Mouse (Mus musculus) CH12.LX (cell line): ENCODE results near the gene Usp36. TPM values are rescaled to one million over a fixed set of nuclear protein-coding genes. Genes with fewer than 3 reads are reported as not detected.

ENCODE experiments used
- DNase-seq: peaks from one replicate; pipeline ENCODE4 v3.0.0-alpha.2; 2013; ENCODE audit errors: extremely low read depth
- H3K27ac ChIP-seq: 2 replicates; pipeline ENCODE4 v1.5.1; 2012; ENCODE audit warnings: low read depth, mild to moderate bottlenecking, control low read depth, moderate library complexity; ENCODE audit not compliant: insufficient read depth
- H3K27me3 ChIP-seq: replicated peaks from 2 replicates; pipeline ENCODE3; 2012; ENCODE audit warnings: inconsistent platforms
- H3K36me3 ChIP-seq, 2 experiments: replicated peaks in 1 of 2; 2 replicates each; pipeline versions ENCODE3 to v1.6.1; 2012; ENCODE audit warnings: inconsistent platforms in 1 of 2, low read length in 1 of 2, mild to moderate bottlenecking in 1 of 2, mixed read lengths in 1 of 2, moderate library complexity in 1 of 2; ENCODE audit not compliant: control insufficient read depth in 1 of 2, insufficient read depth in 1 of 2
- H3K4me1 ChIP-seq, 2 experiments: 2 replicates each; pipeline ENCODE4 v1.6.1; 2012; ENCODE audit warnings: inconsistent platforms in 1 of 2, moderate library complexity in 1 of 2; ENCODE audit not compliant: insufficient read depth in 2 of 2, control insufficient read depth in 1 of 2
- H3K4me2 ChIP-seq: 2 replicates; pipeline ENCODE4 v1.6.1; 2012; ENCODE audit warnings: low read depth, mild to moderate bottlenecking, control low read depth; ENCODE audit not compliant: poor library complexity, insufficient read depth, severe bottlenecking
- H3K4me3 ChIP-seq, 3 experiments: fragments of 150-350 bp in 1 of 3; sonication (generic) in 1 of 3; replicated peaks in 1 of 3; 2 replicates each; pipeline versions ENCODE3 to v1.5.1; 2011 to 2012; ENCODE audit warnings: low read depth in 2 of 3, low read length in 2 of 3, mild to moderate bottlenecking in 2 of 3, moderate library complexity in 2 of 3, control low read depth in 1 of 3, improper control_type of control experiment in 1 of 3, inconsistent platforms in 1 of 3, mixed read lengths in 1 of 3; ENCODE audit not compliant: poor library complexity in 1 of 3
- H3K79me2 ChIP-seq: replicated peaks from 2 replicates; pipeline ENCODE4 v1.6.1; 2012; ENCODE audit warnings: mild to moderate bottlenecking, moderate library complexity; ENCODE audit not compliant: control insufficient read depth, poor library complexity, insufficient read depth, severe bottlenecking; ENCODE audit errors: extremely low read depth
- H3K9ac ChIP-seq: 2 replicates; pipeline ENCODE4 v1.6.1; 2012; ENCODE audit warnings: low read depth, mild to moderate bottlenecking, control low read depth, moderate library complexity; ENCODE audit not compliant: insufficient read depth
- H3K9me3 ChIP-seq: replicated peaks from 2 replicates; pipeline ENCODE3; 2012; ENCODE audit warnings: low read length, inconsistent platforms, mixed read lengths
- ELF1 ChIP-seq: IDR thresholded peaks from 2 replicates; pipeline ENCODE4 v1.6.1; 2014; ENCODE audit warnings: low read depth, mild to moderate bottlenecking, inconsistent platforms, low read length, improper control_type of control experiment
- ETS1 ChIP-seq: conservative IDR thresholded peaks from 2 replicates; pipeline ENCODE4 v1.6.1; 2012; ENCODE audit warnings: low read depth, mild to moderate bottlenecking, inconsistent platforms, low read length, improper control_type of control experiment, moderate library complexity
- HCFC1 ChIP-seq: IDR thresholded peaks from 2 replicates; pipeline ENCODE4 v1.6.1; 2012; ENCODE audit warnings: low read depth, mild to moderate bottlenecking, inconsistent platforms, low read length, improper control_type of control experiment
- IRF4 ChIP-seq: IDR thresholded peaks from 2 replicates; pipeline ENCODE4 v1.6.1; 2014; ENCODE audit warnings: low read depth, mild to moderate bottlenecking, inconsistent platforms, low read length, improper control_type of control experiment
- KAT2A ChIP-seq: IDR thresholded peaks from 2 replicates; pipeline ENCODE4 v1.6.1; 2012; ENCODE audit warnings: low read length, improper control_type of control experiment, inconsistent platforms; ENCODE audit not compliant: insufficient replicate concordance
- MAZ ChIP-seq: IDR thresholded peaks from 2 replicates; pipeline ENCODE4 v1.6.1; 2012; ENCODE audit warnings: low read depth, mild to moderate bottlenecking, inconsistent platforms, low read length, improper control_type of control experiment, moderate library complexity
- MEF2A ChIP-seq: IDR thresholded peaks from 2 replicates; pipeline ENCODE4 v1.6.1; 2014; ENCODE audit warnings: low read depth, mild to moderate bottlenecking, inconsistent platforms, low read length, improper control_type of control experiment, borderline replicate concordance
- MYC ChIP-seq: IDR thresholded peaks from 2 replicates; pipeline ENCODE4 v1.6.1; 2011; ENCODE audit warnings: low read depth, mild to moderate bottlenecking, improper control_type of control experiment, low read length
- NRF1 ChIP-seq: IDR thresholded peaks from 2 replicates; pipeline ENCODE4 v1.6.1; 2014; ENCODE audit warnings: low read depth, mild to moderate bottlenecking, inconsistent platforms, low read length, improper control_type of control experiment, moderate library complexity
- SIN3A ChIP-seq: IDR thresholded peaks from 2 replicates; pipeline ENCODE4 v1.6.1; 2012; ENCODE audit warnings: low read length, improper control_type of control experiment, inconsistent platforms
- TBP ChIP-seq: conservative IDR thresholded peaks from 2 replicates; pipeline ENCODE4 v1.6.1; 2011; ENCODE audit warnings: low read depth, low read length, improper control_type of control experiment
- UBTF ChIP-seq: IDR thresholded peaks from 2 replicates; pipeline ENCODE4 v1.6.1; 2012; ENCODE audit warnings: low read depth, mild to moderate bottlenecking, inconsistent platforms, low read length, improper control_type of control experiment, moderate library complexity
- USF1 ChIP-seq: IDR thresholded peaks from 2 replicates; pipeline ENCODE4 v1.6.1; 2014; ENCODE audit warnings: low read depth, mild to moderate bottlenecking, inconsistent platforms, low read length, improper control_type of control experiment
- ZC3H11A ChIP-seq: IDR thresholded peaks from 2 replicates; pipeline ENCODE4 v1.6.1; 2012; ENCODE audit warnings: low read depth, mild to moderate bottlenecking, inconsistent platforms, low read length, improper control_type of control experiment
- dilution Hi-C: fragments of 300-500 bp; cut with MboI; formaldehyde crosslinking; loops from 2 replicates; pipeline ENCODE4 v1.14.3; 2020; ENCODE audit warnings: low sequenced_read_pairs; ENCODE audit not compliant: extremely low pct_unique_long_range_greater_than_20kb, extremely low pct_ligation_motif_present
- in situ Hi-C: fragments of 300-500 bp; cut with MboI; formaldehyde crosslinking; loops from 3 replicates; pipeline ENCODE4 v1.14.3; 2019; ENCODE audit warnings: low sequenced_read_pairs, low pct_ligation_motif_present, low pct_unique_long_range_greater_than_20kb, mixed read lengths
- polyA plus RNA-seq: library from polyadenylated mRNA; unstranded; fragments of >175 nt; gene quantifications from 2 replicates; pipeline ENCODE4 v1.2.1, GENCODE M21; 2012; ENCODE audit warnings: low read depth; ENCODE audit not compliant: insufficient read length
- total RNA-seq, 2 experiments: library from RNA; depleted of rRNA; stranded (reverse); fragments of 300-350 nt in 1 of 2; fragments of >200 nt in 1 of 2; gene quantifications; 2 replicates each; pipeline ENCODE4 v1.2.3; 2012 to 2014

Usp36 gene
- total and polyA plus RNA-seq, 3 experiments: 10.7 to 42.6 (median 19.5) TPM

DNA sequence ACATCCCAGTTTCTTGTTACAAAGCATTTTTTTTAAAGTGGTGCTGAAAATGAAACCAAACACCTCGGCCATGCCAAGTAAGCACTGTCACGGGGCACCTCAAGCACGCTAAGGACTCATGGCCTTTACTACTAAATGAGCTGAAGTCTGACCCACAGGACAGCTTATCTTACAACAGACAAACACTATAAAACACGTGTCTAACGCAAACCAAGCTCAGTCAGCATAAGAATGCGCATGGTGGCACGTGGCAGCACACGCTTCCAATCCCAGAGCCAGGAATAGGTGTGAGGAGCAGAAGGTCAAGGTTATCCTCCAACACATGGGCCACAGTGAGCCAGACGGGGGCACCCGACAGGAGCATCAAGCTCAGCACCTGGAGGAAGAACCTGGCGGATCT, 24.4 kb downstream of the Usp36 start:
- dilution Hi-C loops (no loop called here), in situ Hi-C loops (no loop called here)
- Histone ChIP-seq H3K9ac (no peak overlapping the region), H3K79me2 (no peaks in the 10 kb centered on the region), H3K27ac (no peak overlapping the region), H3K4me3 (no peak overlapping the region), H3K4me1 (peaks cover 0 to 4% of the 10 kb centered on the region in 2 experiments; a peak in 1 of 4 replicates), H3K4me2 (no peak overlapping the region), H3K36me3 (peaks cover 92 to 99% of the 10 kb centered on the region in 2 experiments), H3K9me3 (no peaks in the 10 kb centered on the region), H3K27me3 (no peaks in the 10 kb centered on the region)
- no peak for TF ChIP-seq MEF2A
- no peak for DNase-seq

DNA sequence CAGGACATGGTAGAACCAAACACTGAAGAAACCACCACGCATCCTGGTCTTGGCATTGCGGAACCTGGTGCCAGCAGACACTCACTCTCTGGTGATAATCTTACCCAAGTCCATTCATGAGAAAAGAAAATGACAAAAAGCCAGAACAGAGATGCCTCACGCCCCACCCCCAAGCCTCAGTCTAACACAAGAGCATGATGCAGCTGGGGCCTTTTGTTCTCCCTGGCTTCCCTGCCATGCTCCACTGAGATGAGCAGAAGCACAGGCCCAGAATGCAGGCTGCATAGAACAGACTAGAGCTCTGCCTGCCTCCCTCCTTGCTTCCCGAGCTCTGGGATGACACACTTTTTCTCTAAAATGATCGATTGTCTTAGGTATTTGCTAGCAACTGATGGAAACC, 26.9 kb downstream of the Usp36 start:
- no peaks in the 10 kb centered on the region for H3K27me3 ChIP-seq
- dilution Hi-C loops (no loop called here), in situ Hi-C loops (no loop called here)
- peaks cover 97 to 100% of the 10 kb centered on the region in 2 experiments for H3K36me3 ChIP-seq
- no peak overlapping the region for H3K4me3 ChIP-seq
- no peaks in the 10 kb centered on the region for H3K79me2 ChIP-seq
- no peak for TF ChIP-seq MAZ
- TF ChIP-seq IRF4: no peak
- H3K4me2 ChIP-seq: no peak overlapping the region
- H3K27ac ChIP-seq: no peak overlapping the region
- DNase-seq: no peak
- no peak overlapping the region for H3K9ac ChIP-seq
- H3K4me1 ChIP-seq: peaks cover 0 to 15% of the 10 kb centered on the region in 2 experiments; a peak in 2 of 4 replicates
- no peaks in the 10 kb centered on the region for H3K9me3 ChIP-seq

DNA sequence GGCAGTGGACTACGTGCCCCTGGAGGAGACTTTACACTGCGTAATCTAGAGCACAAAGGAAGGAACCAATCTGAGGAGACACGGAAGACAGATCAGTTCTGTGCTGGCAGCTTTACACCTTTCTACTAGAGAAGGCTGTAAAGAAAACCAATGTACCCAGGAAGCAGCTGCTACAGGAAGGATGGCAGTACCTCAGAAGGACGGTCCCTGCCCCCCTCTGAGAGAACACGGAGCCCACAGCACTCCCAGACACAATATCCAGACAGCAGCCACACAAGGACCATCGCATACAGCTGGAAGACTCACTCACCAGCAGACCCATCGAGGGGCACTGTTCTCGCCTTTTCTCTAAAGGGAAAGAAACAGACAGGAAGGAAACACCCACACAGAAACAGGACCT, 30.0 kb downstream of the Usp36 start:
- in situ Hi-C loops: no loop called here
- no peaks in the 10 kb centered on the region for H3K9me3 ChIP-seq
- no peak overlapping the region for H3K4me2 ChIP-seq
- H3K27ac ChIP-seq: no peak overlapping the region
- dilution Hi-C loops: no loop called here
- no peak for TF ChIP-seq USF1
- TF ChIP-seq UBTF: no peak
- no peak for TF ChIP-seq ETS1
- no peak for TF ChIP-seq NRF1
- no peak for TF ChIP-seq IRF4
- TF ChIP-seq MYC: no peak
- TF ChIP-seq HCFC1: no peak
- no peak for TF ChIP-seq TBP
- no peak for TF ChIP-seq SIN3A
- TF ChIP-seq KAT2A: no peak
- TF ChIP-seq ZC3H11A: no peak
- no peak for TF ChIP-seq ELF1
- H3K9ac ChIP-seq: no peak overlapping the region
- H3K4me1 ChIP-seq: peaks cover 0 to 26% of the 10 kb centered on the region in 2 experiments; a peak in 3 of 4 replicates
- no peaks in the 10 kb centered on the region for H3K79me2 ChIP-seq
- no peak overlapping the region for H3K4me3 ChIP-seq
- no peaks in the 10 kb centered on the region for H3K27me3 ChIP-seq
- peaks cover 87 to 92% of the 10 kb centered on the region in 2 experiments for H3K36me3 ChIP-seq
- DNase-seq: no peak
